Mouse (Mus musculus) intestine, postnatal 0 days (tissue): ENCODE measurements around the gene Vash1. TPM values are rescaled to one million over a fixed set of nuclear protein-coding genes. Genes with fewer than 3 reads are reported as not detected.
A peak's percentile ranks its signal among the peaks of the same experiment; 100 is the strongest.

Source experiments
- ATAC-seq: fragments of 200-750 bp; cut with Nextera tagmentation; 2 replicates; pipeline ENCODE4 v1.8.0; 2017; ENCODE audit warnings: mild to moderate bottlenecking, moderate TSS enrichment, moderate library complexity
- H3K27ac ChIP-seq: fragments of 300-500 bp; sonication (generic); 2 replicates; pipeline ENCODE4 v1.5.1; 2014; ENCODE audit warnings: mild to moderate bottlenecking, low read depth, low read length, moderate library complexity
- H3K27me3 ChIP-seq: fragments of 300-500 bp; sonication (generic); replicated peaks from 2 replicates; pipeline ENCODE4 v1.6.1; 2014; ENCODE audit warnings: low read length, mixed read lengths; ENCODE audit not compliant: control insufficient read depth, insufficient read depth
- H3K36me3 ChIP-seq: fragments of 300-500 bp; sonication (generic); 2 replicates; pipeline ENCODE4 v1.6.1; 2014; ENCODE audit warnings: mild to moderate bottlenecking, moderate library complexity; ENCODE audit not compliant: control insufficient read depth, insufficient read depth
- H3K4me1 ChIP-seq: fragments of 300-500 bp; sonication (generic); replicated peaks from 2 replicates; pipeline ENCODE4 v1.6.1; 2014; ENCODE audit warnings: antibody characterized with exemption, low read length, mixed read lengths; ENCODE audit not compliant: control insufficient read depth, insufficient read depth
- H3K4me2 ChIP-seq: fragments of 300-500 bp; sonication (generic); replicated peaks from 2 replicates; pipeline ENCODE4 v1.6.1; 2014; ENCODE audit warnings: low read depth, mild to moderate bottlenecking, moderate library complexity
- H3K4me3 ChIP-seq: fragments of 300-500 bp; sonication (generic); 2 replicates; pipeline ENCODE4 v1.5.1; 2014; ENCODE audit warnings: low read depth, low read length
- H3K9ac ChIP-seq: fragments of 300-500 bp; sonication (generic); 2 replicates; pipeline ENCODE4 v1.6.1; 2014; ENCODE audit warnings: mild to moderate bottlenecking, low read depth, low read length
- H3K9me3 ChIP-seq: fragments of 300-500 bp; sonication (generic); 2 replicates; pipeline ENCODE4 v1.6.1; 2016; ENCODE audit warnings: mixed run types; ENCODE audit not compliant: control insufficient read depth
- CTCF ChIP-seq: sonication (generic); IDR thresholded peaks from 2 replicates; pipeline ENCODE4 v1.5.1; 2016; ENCODE audit warnings: low read depth, mild to moderate bottlenecking, control low read depth, antibody characterized with exemption, moderate library complexity
- WGBS: fragments of 180-500 bp; shearing (Covaris S2); extraction: QIAGEN DNeasy Blood & Tissue Kit; methylation state at CpG from one replicate; pipeline ENCODE4 v1.1.7; 2014; 5-methylcytosine and 5-hydroxymethylcytosine counted together
- polyA plus RNA-seq: library from polyadenylated mRNA; unstranded; fragments of >200 nt; fragmentation: Nextera tagmentation; extraction: Ambion mirVana; gene quantifications from 2 replicates; pipeline ENCODE4 v1.2.1, GENCODE M21; 2015

Gene Vash1
- polyA plus RNA-seq, 1 experiment from 2014 or later = 4.1 TPM

- Histone ChIP-seq H3K4me3 (no peak overlapping the region), H3K9me3 (no peaks in the 10 kb centered on the region), H3K36me3 (no peaks in the 10 kb centered on the region), H3K4me1 (no peaks in the 10 kb centered on the region), H3K27ac (no peak overlapping the region), H3K4me2 (no peak overlapping the region), H3K9ac (no peak overlapping the region), H3K27me3 (no peaks in the 10 kb centered on the region)
- WGBS = 75% methylated on average over 2 of the region's 2 CpGs
- no peak for ATAC-seq
- no peak for TF ChIP-seq CTCF
Measured at GRCm38 (mm10) chr12:86660466-86660865, 18.0 kb upstream of the Vash1 start.

- no peak overlapping the region for H3K27ac ChIP-seq
- WGBS = 47% methylated on average over 3 of the region's 3 CpGs
- no peaks in the 10 kb centered on the region for H3K4me1 ChIP-seq
- no peak overlapping the region for H3K4me2 ChIP-seq
- no peaks in the 10 kb centered on the region for H3K9me3 ChIP-seq
- peak; percentile 54 for TF ChIP-seq CTCF
- H3K36me3 ChIP-seq = no peaks in the 10 kb centered on the region
- H3K4me3 ChIP-seq = no peak overlapping the region
- H3K9ac ChIP-seq = no peak overlapping the region
- no peaks in the 10 kb centered on the region for H3K27me3 ChIP-seq
- ATAC-seq = no peak
Measured at GRCm38 (mm10) chr12:86665656-86666055, 12.8 kb upstream of the Vash1 start.

GRCm38 (mm10) chr12:86668404-86668803 lies 10.1 kb upstream of the Vash1 start:
- H3K9ac ChIP-seq = no peak overlapping the region
- TF ChIP-seq CTCF = no peak

GRCm38 (mm10) chr12:86672105-86672504 lies 6.4 kb upstream of the Vash1 start:
- H3K27me3 ChIP-seq = 0 out of 2 replicates have a peak, but pooled peaks cover 2% of the 10 kb centered on the region
- no peak overlapping the region for H3K4me3 ChIP-seq
- 75% methylated on average over 4 of the region's 4 CpGs for WGBS
- H3K36me3 ChIP-seq = no peaks in the 10 kb centered on the region
- ATAC-seq = no peak
- no peaks in the 10 kb centered on the region for H3K4me1 ChIP-seq
- no peak overlapping the region for H3K4me2 ChIP-seq
- H3K9me3 ChIP-seq = no peaks in the 10 kb centered on the region
- H3K9ac ChIP-seq = no peak overlapping the region
- TF ChIP-seq CTCF = no peak
- no peak overlapping the region for H3K27ac ChIP-seq

More at GRCm38 (mm10) chr12:86668404-86668803, 10.1 kb upstream of the Vash1 start:
- Histone ChIP-seq H3K4me2 (no peak overlapping the region), H3K4me1 (no peaks in the 10 kb centered on the region), H3K9me3 (no peaks in the 10 kb centered on the region), H3K27ac (no peak overlapping the region), H3K4me3 (no peak overlapping the region), H3K36me3 (no peaks in the 10 kb centered on the region), H3K27me3 (no peaks in the 10 kb centered on the region)
- ATAC-seq = no peak
- 93% methylated on average over 2 of the region's 2 CpGs for WGBS

GRCm38 (mm10) chr12:86672507-86672906 lies 6.0 kb upstream of the Vash1 start:
- no peaks in the 10 kb centered on the region for H3K9me3 ChIP-seq
- H3K27me3 ChIP-seq = 0 out of 2 replicates have a peak, but pooled peaks cover 2% of the 10 kb centered on the region
- TF ChIP-seq CTCF = no peak
- WGBS = 73% methylated on average over 5 of the region's 5 CpGs
- H3K27ac ChIP-seq = no peak overlapping the region
- H3K9ac ChIP-seq = no peak overlapping the region
- H3K4me2 ChIP-seq = no peak overlapping the region
- no peak for ATAC-seq
- H3K4me1 ChIP-seq = no peaks in the 10 kb centered on the region
- H3K36me3 ChIP-seq = no peaks in the 10 kb centered on the region
- no peak overlapping the region for H3K4me3 ChIP-seq

GRCm38 (mm10) chr12:86679546-86679930 lies 1.0 kb downstream of the Vash1 start:
- no peaks in the 10 kb centered on the region for H3K9me3 ChIP-seq
- H3K36me3 ChIP-seq = no peaks in the 10 kb centered on the region
- peak overlapping the region; percentile 43; the same call in 1 of the 2 replicates for H3K9ac ChIP-seq
- peak overlapping the region; percentile 98 for H3K4me2 ChIP-seq
- H3K27ac ChIP-seq = no peak overlapping the region
- no peak for ATAC-seq
- H3K4me1 ChIP-seq = no peaks in the 10 kb centered on the region; the same call in 1 of the 2 replicates
- TF ChIP-seq CTCF = no peak
- H3K4me3 ChIP-seq = peak overlapping the region; percentile 59
- whole genome bisulfite sequencing = 0% methylated on average over 9 of the region's 9 CpGs
- peaks cover 18% of the 10 kb centered on the region for H3K27me3 ChIP-seq
